Mouse (Mus musculus) testis, adult 2 months (tissue): ENCODE data around the gene Slc38a7. TPM values are rescaled to one million over a fixed set of nuclear protein-coding genes. Genes with fewer than 3 reads are reported as not detected.

Experiments used
- H3K27ac ChIP-seq: fragments of 200-500 bp; 2 replicates; pipeline ENCODE4 v1.5.1; 2012; ENCODE audit warnings: low read depth, low read length; ENCODE audit not compliant: control insufficient read depth, insufficient read depth
- H3K27me3 ChIP-seq: fragments of 200-500 bp; 2 replicates; pipeline ENCODE4 v1.6.1; 2012; ENCODE audit warnings: mild to moderate bottlenecking, low read length, moderate library complexity; ENCODE audit not compliant: control insufficient read depth, insufficient read depth
- H3K36me3 ChIP-seq: fragments of 200-500 bp; 2 replicates; pipeline ENCODE4 v1.6.1; 2012; ENCODE audit warnings: mild to moderate bottlenecking, low read length; ENCODE audit not compliant: control insufficient read depth, insufficient read depth
- H3K4me1 ChIP-seq: fragments of 200-500 bp; 2 replicates; pipeline ENCODE4 v1.6.1; 2012; ENCODE audit warnings: low read length; ENCODE audit not compliant: control insufficient read depth, insufficient read depth
- H3K4me3 ChIP-seq: fragments of 200-500 bp; 2 replicates; pipeline ENCODE4 v1.5.1; 2012; ENCODE audit warnings: low read depth, mild to moderate bottlenecking, low read length, moderate library complexity, mixed read lengths; ENCODE audit not compliant: control insufficient read depth
- CTCF ChIP-seq: fragments of 200-500 bp; IDR thresholded peaks from 2 replicates; pipeline ENCODE4 v1.5.1; 2012; ENCODE audit warnings: low read depth, mild to moderate bottlenecking, inconsistent platforms, low read length, moderate library complexity; ENCODE audit not compliant: control insufficient read depth, insufficient read depth, insufficient replicate concordance
- POLR2A ChIP-seq: fragments of 200-500 bp; IDR thresholded peaks from 2 replicates; pipeline ENCODE4 v1.6.1; 2012; ENCODE audit warnings: low read depth, mild to moderate bottlenecking, inconsistent platforms, low read length, moderate library complexity; ENCODE audit not compliant: control insufficient read depth
- polyA plus RNA-seq: library from polyadenylated mRNA; depleted of rRNA; stranded (reverse); fragments of >200 nt; gene quantifications from 2 replicates; pipeline ENCODE4 v1.2.3, GENCODE M21; 2012

The Slc38a7 gene
- polyA plus RNA-seq, 1 experiment: 3.4 TPM

GRCm38 (mm10) chr8:95885271-95885841, 32.0 kb upstream of the Slc38a7 start:
- Histone ChIP-seq H3K27me3 (no peaks in the 10 kb centered on the region), H3K4me1 (peaks cover 5% of the 10 kb centered on the region), H3K36me3 (no peaks in the 10 kb centered on the region), H3K4me3 (no peak overlapping the region), H3K27ac (no peak overlapping the region)
- TF ChIP-seq CTCF: no peak
- no peak for TF ChIP-seq POLR2A

- TF ChIP-seq CTCF (no peak), POLR2A (no peak)
- Histone ChIP-seq H3K36me3 (no peaks in the 10 kb centered on the region), H3K27ac (no peak overlapping the region), H3K4me3 (no peak overlapping the region), H3K4me1 (peaks cover 5% of the 10 kb centered on the region), H3K27me3 (no peaks in the 10 kb centered on the region)
Observed at GRCm38 (mm10) chr8:95884491-95884890, 31.2 kb upstream of the Slc38a7 start.

GRCm38 (mm10) chr8:95882191-95882590, 28.9 kb upstream of the Slc38a7 start:
- Histone ChIP-seq H3K27ac (no peak overlapping the region), H3K36me3 (no peaks in the 10 kb centered on the region), H3K4me1 (0 out of 2 replicates have a peak, but pooled peaks cover 2% of the 10 kb centered on the region), H3K27me3 (no peaks in the 10 kb centered on the region), H3K4me3 (no peak overlapping the region)
- TF ChIP-seq POLR2A (no peak), CTCF (no peak)

- H3K27me3 ChIP-seq: no peaks in the 10 kb centered on the region
- no peaks in the 10 kb centered on the region for H3K4me1 ChIP-seq
- H3K36me3 ChIP-seq: no peaks in the 10 kb centered on the region
- TF ChIP-seq POLR2A: no peak
- no peak for TF ChIP-seq CTCF
- no peak overlapping the region for H3K27ac ChIP-seq
- H3K4me3 ChIP-seq: no peak overlapping the region
Observed at GRCm38 (mm10) chr8:95881576-95881975, 28.2 kb upstream of the Slc38a7 start.

- no peak overlapping the region for H3K4me3 ChIP-seq
- H3K27ac ChIP-seq: no peak overlapping the region
- no peaks in the 10 kb centered on the region for H3K36me3 ChIP-seq
- no peaks in the 10 kb centered on the region for H3K27me3 ChIP-seq
- TF ChIP-seq POLR2A: no peak
- TF ChIP-seq CTCF: no peak
- H3K4me1 ChIP-seq: no peaks in the 10 kb centered on the region
Observed at GRCm38 (mm10) chr8:95879823-95880222, 26.5 kb upstream of the Slc38a7 start.

- Histone ChIP-seq H3K4me1 (no peaks in the 10 kb centered on the region), H3K36me3 (no peaks in the 10 kb centered on the region), H3K27ac (no peak overlapping the region), H3K4me3 (no peak overlapping the region), H3K27me3 (no peaks in the 10 kb centered on the region)
- no peak for TF ChIP-seq CTCF
- TF ChIP-seq POLR2A: no peak
Observed at GRCm38 (mm10) chr8:95878176-95878962, 25.0 kb upstream of the Slc38a7 start.

GRCm38 (mm10) chr8:95875270-95875669, 21.9 kb upstream of the Slc38a7 start:
- Histone ChIP-seq H3K4me1 (no peaks in the 10 kb centered on the region), H3K27me3 (no peaks in the 10 kb centered on the region), H3K36me3 (no peaks in the 10 kb centered on the region), H3K4me3 (no peak overlapping the region), H3K27ac (no peak overlapping the region)
- TF ChIP-seq CTCF (no peak), POLR2A (no peak)
